Mouse (Mus musculus) midbrain, embryonic 12.5 days (tissue): Measurements from ENCODE around the gene Ino80d. TPM values are rescaled to one million over a fixed set of nuclear protein-coding genes. Genes with fewer than 3 reads are reported as not detected.

ENCODE experiments used
- ATAC-seq: fragments of 200-750 bp; cut with Nextera tagmentation; 2 replicates; pipeline ENCODE4 v1.8.0; 2017; ENCODE audit warnings: low read depth, moderate TSS enrichment, moderate library complexity; ENCODE audit not compliant: low FRiP score
- H3K27ac ChIP-seq: fragments of 300-500 bp; sonication (generic); replicated peaks from 2 replicates; pipeline ENCODE4 v1.5.1; 2016; ENCODE audit warnings: mild to moderate bottlenecking
- H3K27me3 ChIP-seq: fragments of 300-500 bp; sonication (generic); 2 replicates; pipeline ENCODE4 v1.6.1; 2016; ENCODE audit warnings: mild to moderate bottlenecking
- H3K36me3 ChIP-seq: fragments of 300-500 bp; sonication (generic); 2 replicates; pipeline ENCODE4 v1.6.1; 2016
- H3K4me1 ChIP-seq: fragments of 300-500 bp; sonication (generic); 2 replicates; pipeline ENCODE4 v1.6.1; 2016
- H3K4me2 ChIP-seq: fragments of 300-500 bp; sonication (generic); replicated peaks from 2 replicates; pipeline ENCODE4 v1.6.1; 2016; ENCODE audit warnings: mild to moderate bottlenecking, moderate library complexity
- H3K4me3 ChIP-seq: fragments of 300-500 bp; sonication (generic); 2 replicates; pipeline ENCODE4 v1.5.1; 2016; ENCODE audit warnings: mild to moderate bottlenecking
- H3K9ac ChIP-seq: fragments of 300-500 bp; sonication (generic); replicated peaks from 2 replicates; pipeline ENCODE4 v1.6.1; 2016; ENCODE audit warnings: mild to moderate bottlenecking, moderate library complexity
- H3K9me3 ChIP-seq: fragments of 300-500 bp; sonication (generic); 2 replicates; pipeline ENCODE4 v1.6.1; 2016; ENCODE audit warnings: mild to moderate bottlenecking
- WGBS: fragments of 180-500 bp; shearing (Covaris S2); methylation state at CpG from one replicate; pipeline ENCODE4 v1.1.7; 2016; 5-methylcytosine and 5-hydroxymethylcytosine counted together
- polyA plus RNA-seq: library from polyadenylated mRNA; unstranded; fragments of >200 nt; fragmentation: Nextera tagmentation; extraction: Ambion mirVana; gene quantifications from 2 replicates; pipeline ENCODE4 v1.2.1, GENCODE M21; 2016

The Ino80d gene
- polyA plus RNA-seq, 1 experiment from 2014 or later = 11.8 TPM

- WGBS = 95% methylated on average over 12 of the region's 12 CpGs
- Histone ChIP-seq H3K27ac (no peak overlapping the region), H3K4me3 (no peak overlapping the region), H3K9ac (no peak overlapping the region), H3K4me1 (no peaks in the 10 kb centered on the region), H3K36me3 (peaks cover 54% of the 10 kb centered on the region), H3K4me2 (no peak overlapping the region), H3K27me3 (no peaks in the 10 kb centered on the region), H3K9me3 (no peaks in the 10 kb centered on the region)
- ATAC-seq = no peak
Measured at GRCm38 (mm10) chr1:63102758-63103451, 11.6 kb downstream of the Ino80d start.

- no peaks in the 10 kb centered on the region for H3K27me3 ChIP-seq
- H3K36me3 ChIP-seq = peaks cover 55% of the 10 kb centered on the region
- no peak overlapping the region for H3K4me2 ChIP-seq
- H3K9ac ChIP-seq = no peak overlapping the region
- H3K9me3 ChIP-seq = no peaks in the 10 kb centered on the region
- H3K4me3 ChIP-seq = no peak overlapping the region
- ATAC-seq = no peak
- no peak overlapping the region for H3K27ac ChIP-seq
- WGBS = 93% methylated on average over 8 of the region's 8 CpGs
- no peaks in the 10 kb centered on the region for H3K4me1 ChIP-seq
Measured at GRCm38 (mm10) chr1:63100196-63100595, 14.3 kb downstream of the Ino80d start.

GRCm38 (mm10) chr1:63098831-63099230 lies 15.6 kb downstream of the Ino80d start:
- no peak overlapping the region for H3K27ac ChIP-seq
- no peaks in the 10 kb centered on the region for H3K4me1 ChIP-seq
- peaks cover 51% of the 10 kb centered on the region for H3K36me3 ChIP-seq
- ATAC-seq = no peak
- H3K27me3 ChIP-seq = no peaks in the 10 kb centered on the region
- H3K9me3 ChIP-seq = no peaks in the 10 kb centered on the region
- no peak overlapping the region for H3K9ac ChIP-seq
- 82% methylated on average over 4 of the region's 4 CpGs for WGBS
- no peak overlapping the region for H3K4me3 ChIP-seq
- H3K4me2 ChIP-seq = no peak overlapping the region

GRCm38 (mm10) chr1:63096071-63096470 lies 18.4 kb downstream of the Ino80d start:
- Histone ChIP-seq H3K36me3 (peaks cover 51% of the 10 kb centered on the region), H3K4me1 (no peaks in the 10 kb centered on the region), H3K4me2 (no peak overlapping the region), H3K4me3 (no peak overlapping the region), H3K27me3 (no peaks in the 10 kb centered on the region), H3K27ac (no peak overlapping the region), H3K9me3 (no peaks in the 10 kb centered on the region), H3K9ac (no peak overlapping the region)
- WGBS = 90% methylated on average over 5 of the region's 5 CpGs
- no peak for ATAC-seq

- no peak overlapping the region for H3K27ac ChIP-seq
- H3K9ac ChIP-seq = no peak overlapping the region
- H3K4me3 ChIP-seq = no peak overlapping the region
- H3K27me3 ChIP-seq = no peaks in the 10 kb centered on the region
- H3K4me1 ChIP-seq = no peaks in the 10 kb centered on the region
- ATAC-seq = no peak
- peaks cover 58% of the 10 kb centered on the region for H3K36me3 ChIP-seq
- WGBS = 94% methylated on average over 5 of the region's 5 CpGs
- no peak overlapping the region for H3K4me2 ChIP-seq
- H3K9me3 ChIP-seq = no peaks in the 10 kb centered on the region
Measured at GRCm38 (mm10) chr1:63089795-63090194, 24.7 kb downstream of the Ino80d start.

- no peak for ATAC-seq
- WGBS = 90% methylated on average over 1 of the region's 1 CpGs
- H3K9me3 ChIP-seq = no peaks in the 10 kb centered on the region
- H3K4me2 ChIP-seq = no peak overlapping the region
- no peak overlapping the region for H3K27ac ChIP-seq
- peaks cover 66% of the 10 kb centered on the region for H3K36me3 ChIP-seq
- H3K4me3 ChIP-seq = no peak overlapping the region
- no peaks in the 10 kb centered on the region for H3K4me1 ChIP-seq
- H3K9ac ChIP-seq = no peak overlapping the region
- no peaks in the 10 kb centered on the region for H3K27me3 ChIP-seq
Measured at GRCm38 (mm10) chr1:63088614-63089013, 25.9 kb downstream of the Ino80d start.

GRCm38 (mm10) chr1:63080277-63080676 lies 34.2 kb downstream of the Ino80d start:
- 87% methylated on average over 5 of the region's 5 CpGs for WGBS
- Histone ChIP-seq H3K4me3 (no peak overlapping the region), H3K36me3 (peaks cover 68% of the 10 kb centered on the region), H3K27me3 (no peaks in the 10 kb centered on the region), H3K27ac (no peak overlapping the region), H3K9ac (no peak overlapping the region), H3K4me1 (no peaks in the 10 kb centered on the region), H3K4me2 (no peak overlapping the region), H3K9me3 (no peaks in the 10 kb centered on the region)
- ATAC-seq = no peak

- Histone ChIP-seq H3K4me2 (no peak overlapping the region), H3K4me1 (no peaks in the 10 kb centered on the region), H3K27ac (no peak overlapping the region), H3K27me3 (no peaks in the 10 kb centered on the region), H3K4me3 (no peak overlapping the region), H3K9me3 (no peaks in the 10 kb centered on the region), H3K36me3 (peaks cover 80% of the 10 kb centered on the region), H3K9ac (no peak overlapping the region)
- no peak for ATAC-seq
- WGBS = 90% methylated on average over 2 of the region's 2 CpGs
Measured at GRCm38 (mm10) chr1:63076383-63076782, 38.1 kb downstream of the Ino80d start.

- Histone ChIP-seq H3K36me3 (peaks cover 88% of the 10 kb centered on the region), H3K27ac (no peak overlapping the region), H3K4me1 (no peaks in the 10 kb centered on the region), H3K4me3 (no peak overlapping the region), H3K4me2 (no peak overlapping the region), H3K9me3 (no peaks in the 10 kb centered on the region), H3K9ac (no peak overlapping the region), H3K27me3 (no peaks in the 10 kb centered on the region)
- WGBS = 91% methylated on average over 1 of the region's 1 CpGs
- ATAC-seq = no peak
Measured at GRCm38 (mm10) chr1:63071379-63071778, 43.1 kb downstream of the Ino80d start.

GRCm38 (mm10) chr1:63058361-63058760 lies 56.1 kb downstream of the Ino80d start:
- ATAC-seq = no peak
- 96% methylated on average over 12 of the region's 12 CpGs for WGBS
- no peak overlapping the region for H3K4me2 ChIP-seq
- 0 out of 2 replicates have a peak, but pooled peaks cover 4% of the 10 kb centered on the region for H3K4me1 ChIP-seq
- peaks cover 63% of the 10 kb centered on the region for H3K36me3 ChIP-seq
- no peaks in the 10 kb centered on the region for H3K9me3 ChIP-seq
- no peaks in the 10 kb centered on the region for H3K27me3 ChIP-seq
- H3K4me3 ChIP-seq = no peak overlapping the region
- no peak overlapping the region for H3K9ac ChIP-seq
- H3K27ac ChIP-seq = no peak overlapping the region

- H3K27ac ChIP-seq = no peak overlapping the region
- H3K4me3 ChIP-seq = no peak overlapping the region
- ATAC-seq = no peak
- H3K9me3 ChIP-seq = no peaks in the 10 kb centered on the region
- 0 out of 2 replicates have a peak, but pooled peaks cover 4% of the 10 kb centered on the region for H3K4me1 ChIP-seq
- H3K36me3 ChIP-seq = peaks cover 58% of the 10 kb centered on the region
- H3K9ac ChIP-seq = no peak overlapping the region
- 85% methylated on average over 11 of the region's 11 CpGs for WGBS
- no peaks in the 10 kb centered on the region for H3K27me3 ChIP-seq
- no peak overlapping the region for H3K4me2 ChIP-seq
Measured at GRCm38 (mm10) chr1:63057849-63058248, 56.6 kb downstream of the Ino80d start.

GRCm38 (mm10) chr1:63057318-63057717 lies 57.1 kb downstream of the Ino80d start:
- Histone ChIP-seq H3K9ac (no peak overlapping the region), H3K4me3 (no peak overlapping the region), H3K36me3 (peaks cover 54% of the 10 kb centered on the region), H3K4me1 (0 out of 2 replicates have a peak, but pooled peaks cover 4% of the 10 kb centered on the region), H3K9me3 (no peaks in the 10 kb centered on the region), H3K27me3 (no peaks in the 10 kb centered on the region), H3K27ac (no peak overlapping the region), H3K4me2 (no peak overlapping the region)
- WGBS = 89% methylated on average over 3 of the region's 3 CpGs
- ATAC-seq = no peak

- no peak overlapping the region for H3K27ac ChIP-seq
- 78% methylated on average over 3 of the region's 3 CpGs for WGBS
- no peak overlapping the region for H3K9ac ChIP-seq
- peaks cover 38% of the 10 kb centered on the region for H3K36me3 ChIP-seq
- H3K9me3 ChIP-seq = no peaks in the 10 kb centered on the region
- 0 out of 2 replicates have a peak, but pooled peaks cover 4% of the 10 kb centered on the region for H3K4me1 ChIP-seq
- no peak overlapping the region for H3K4me2 ChIP-seq
- no peak overlapping the region for H3K4me3 ChIP-seq
- no peaks in the 10 kb centered on the region for H3K27me3 ChIP-seq
- ATAC-seq = no peak
Measured at GRCm38 (mm10) chr1:63055386-63055785, 59.1 kb downstream of the Ino80d start.
